Mouse (Mus musculus): ENCODE data around the gene Gm6356. TPM values are rescaled to one million over a fixed set of nuclear protein-coding genes. Genes with fewer than 3 reads are reported as not detected.
"Not testable (repeated sequence)": the region's sequence is repeated elsewhere in the genome, so short reads cannot be mapped to it uniquely, and the experiment has no call there.

Gene Gm6356
- polyA plus RNA-seq (2014; fragmentation: Nextera tagmentation; extraction: Ambion mirVana), result not detected in 2 replicates

GRCm38 (mm10) chr14:6973718-6974117 is at the start of gene Gm6356:
Gm6356 (minus strand) TSS chr14:6973818.
- H3K9ac ChIP-seq (replicated peaks; ENCODE audit: low read depth, low read length); ATAC-seq (ENCODE audit: insufficient number of reproducible peaks, insufficient read depth, low FRiP score, low read depth); H3K36me3 ChIP-seq (ENCODE audit: control insufficient read depth, insufficient read depth, low read length); H3K4me3 ChIP-seq (ENCODE audit: low read depth, low read length); H3K4me2 ChIP-seq (replicated peaks; ENCODE audit: low read depth, low read length); H3K4me1 ChIP-seq (ENCODE audit: control insufficient read depth, insufficient read depth, low read length); H3K27ac ChIP-seq (ENCODE audit: low read length); H3K27me3 ChIP-seq (ENCODE audit: control insufficient read depth, insufficient read depth, low read length); H3K9me3 ChIP-seq (ENCODE audit: control insufficient read depth, low read depth, low read length): not testable (repeated sequence)
- 45% methylated on average over 1 of the region's 2 CpGs for WGBS

Other genes with a start within 250 kb of the Gm6356 start
- gene Gm3636, start 231.5 kb downstream of the Gm6356 start, polyA plus RNA-seq (2014; fragmentation: Nextera tagmentation; extraction: Ambion mirVana), result 5.7 and 8.9 TPM in 2 replicates
- gene Gm8362, start 199.4 kb downstream of the Gm6356 start, polyA plus RNA-seq (2014; fragmentation: Nextera tagmentation; extraction: Ambion mirVana), result not detected in 2 replicates
- not detected in 2 replicates for gene Gm3642, start 133.5 kb downstream of the Gm6356 start, polyA plus RNA-seq (2014; fragmentation: Nextera tagmentation; extraction: Ambion mirVana)
- 2.1 and 2.2 TPM in 2 replicates for gene Gm3667, start 83.9 kb downstream of the Gm6356 start, polyA plus RNA-seq (2014; fragmentation: Nextera tagmentation; extraction: Ambion mirVana)
- gene Gm10406, start 53.6 kb upstream of the Gm6356 start, polyA plus RNA-seq (2014; fragmentation: Nextera tagmentation; extraction: Ambion mirVana), result 1.8 and 2.3 TPM in 2 replicates
- gene Gm3685, start 71.2 kb upstream of the Gm6356 start, polyA plus RNA-seq (2014; fragmentation: Nextera tagmentation; extraction: Ambion mirVana), result not detected in 2 replicates
- gene Gm3696, start 126.8 kb upstream of the Gm6356 start, polyA plus RNA-seq (2014; fragmentation: Nextera tagmentation; extraction: Ambion mirVana), result 2.1 and 2.9 TPM in 2 replicates
- not detected in 2 replicates for gene Gm6676, start 151.6 kb upstream of the Gm6356 start, polyA plus RNA-seq (2014; fragmentation: Nextera tagmentation; extraction: Ambion mirVana)
- 6.6 and 7.4 TPM in 2 replicates for gene Gm3512, start 200.7 kb upstream of the Gm6356 start, polyA plus RNA-seq (2014; fragmentation: Nextera tagmentation; extraction: Ambion mirVana)
- not detected in 2 replicates for gene Gm16434, start 220.7 kb upstream of the Gm6356 start, polyA plus RNA-seq (2014; fragmentation: Nextera tagmentation; extraction: Ambion mirVana)